Mouse (Mus musculus): ENCODE measurements around the gene Ptprn2. TPM values are rescaled to one million over a fixed set of nuclear protein-coding genes. Genes with fewer than 3 reads are reported as not detected.

Gene Ptprn2
- polyA plus RNA-seq, 1 experiment from 2014 or later: 6.9 TPM

- H3K4me2 ChIP-seq (replicated peaks; ENCODE audit: low read depth, low read length): no peak overlapping the region
- ATAC-seq (ENCODE audit: low FRiP score): no peak
- no peak overlapping the region for H3K4me3 ChIP-seq (ENCODE audit: low read depth, low read length)
- H3K4me1 ChIP-seq (replicated peaks; ENCODE audit: control insufficient read depth, insufficient read depth, low read length): no peaks in the 10 kb centered on the region
- H3K27me3 ChIP-seq (ENCODE audit: control insufficient read depth, insufficient read depth, low read length): no peaks in the 10 kb centered on the region
- WGBS: 89% methylated on average over 6 of the region's 6 CpGs
- no peak for DNase-seq (ENCODE audit: low spot score)
- no peaks in the 10 kb centered on the region for H3K9me3 ChIP-seq (ENCODE audit: control insufficient read depth, low read length)
- no peak overlapping the region for H3K9ac ChIP-seq (ENCODE audit: low read depth, low read length)
- H3K36me3 ChIP-seq (ENCODE audit: control insufficient read depth, insufficient read depth, low read length): no peaks in the 10 kb centered on the region
- H3K27ac ChIP-seq (ENCODE audit: low read depth, low read length): no peak overlapping the region
These were observed 225.6 kb downstream of the Ptprn2 start for GRCm38 (mm10) chr12:116711133-116711532.

GRCm38 (mm10) chr12:116713096-116713495, 227.6 kb downstream of the Ptprn2 start:
- Histone ChIP-seq H3K9me3 (ENCODE audit: control insufficient read depth, low read length) (no peaks in the 10 kb centered on the region), H3K4me1 (replicated peaks; ENCODE audit: control insufficient read depth, insufficient read depth, low read length) (no peaks in the 10 kb centered on the region), H3K27me3 (ENCODE audit: control insufficient read depth, insufficient read depth, low read length) (no peaks in the 10 kb centered on the region), H3K4me2 (replicated peaks; ENCODE audit: low read depth, low read length) (no peak overlapping the region), H3K36me3 (ENCODE audit: control insufficient read depth, insufficient read depth, low read length) (no peaks in the 10 kb centered on the region), H3K9ac (ENCODE audit: low read depth, low read length) (no peak overlapping the region), H3K27ac (ENCODE audit: low read depth, low read length) (no peak overlapping the region), H3K4me3 (ENCODE audit: low read depth, low read length) (no peak overlapping the region)
- ATAC-seq (ENCODE audit: low FRiP score) (no peak), DNase-seq (ENCODE audit: low spot score) (no peak)

- H3K4me3 ChIP-seq (ENCODE audit: low read depth, low read length): no peak overlapping the region
- ATAC-seq (ENCODE audit: low FRiP score) (no peak), DNase-seq (ENCODE audit: low spot score) (no peak)
- H3K9me3 ChIP-seq (ENCODE audit: control insufficient read depth, low read length): no peaks in the 10 kb centered on the region
- WGBS: 90% methylated on average over 2 of the region's 2 CpGs
- no peaks in the 10 kb centered on the region for H3K4me1 ChIP-seq (replicated peaks; ENCODE audit: control insufficient read depth, insufficient read depth, low read length)
- no peak overlapping the region for H3K9ac ChIP-seq (ENCODE audit: low read depth, low read length)
- no peaks in the 10 kb centered on the region for H3K27me3 ChIP-seq (ENCODE audit: control insufficient read depth, insufficient read depth, low read length)
- no peak overlapping the region for H3K27ac ChIP-seq (ENCODE audit: low read depth, low read length)
- H3K4me2 ChIP-seq (replicated peaks; ENCODE audit: low read depth, low read length): no peak overlapping the region
- H3K36me3 ChIP-seq (ENCODE audit: control insufficient read depth, insufficient read depth, low read length): no peaks in the 10 kb centered on the region
These were observed 235.5 kb downstream of the Ptprn2 start for GRCm38 (mm10) chr12:116721062-116721461.

GRCm38 (mm10) chr12:116740141-116740540, 254.6 kb downstream of the Ptprn2 start:
- Histone ChIP-seq H3K9ac (ENCODE audit: low read depth, low read length) (no peak overlapping the region), H3K4me3 (ENCODE audit: low read depth, low read length) (no peak overlapping the region), H3K36me3 (ENCODE audit: control insufficient read depth, insufficient read depth, low read length) (no peaks in the 10 kb centered on the region), H3K4me1 (replicated peaks; ENCODE audit: control insufficient read depth, insufficient read depth, low read length) (no peaks in the 10 kb centered on the region), H3K9me3 (ENCODE audit: control insufficient read depth, low read length) (no peaks in the 10 kb centered on the region), H3K27ac (ENCODE audit: low read depth, low read length) (no peak overlapping the region), H3K4me2 (replicated peaks; ENCODE audit: low read depth, low read length) (no peak overlapping the region), H3K27me3 (ENCODE audit: control insufficient read depth, insufficient read depth, low read length) (no peaks in the 10 kb centered on the region)
- 84% methylated on average over 5 of the region's 5 CpGs for WGBS
- no peak for ATAC-seq (ENCODE audit: low FRiP score)
- DNase-seq (ENCODE audit: low spot score): no peak

GRCm38 (mm10) chr12:116741300-116741699, 255.8 kb downstream of the Ptprn2 start:
- Histone ChIP-seq H3K4me2 (replicated peaks; ENCODE audit: low read depth, low read length) (no peak overlapping the region), H3K4me1 (replicated peaks; ENCODE audit: control insufficient read depth, insufficient read depth, low read length) (no peaks in the 10 kb centered on the region), H3K9me3 (ENCODE audit: control insufficient read depth, low read length) (no peaks in the 10 kb centered on the region), H3K9ac (ENCODE audit: low read depth, low read length) (no peak overlapping the region), H3K27me3 (ENCODE audit: control insufficient read depth, insufficient read depth, low read length) (no peaks in the 10 kb centered on the region), H3K4me3 (ENCODE audit: low read depth, low read length) (no peak overlapping the region), H3K36me3 (ENCODE audit: control insufficient read depth, insufficient read depth, low read length) (no peaks in the 10 kb centered on the region), H3K27ac (ENCODE audit: low read depth, low read length) (no peak overlapping the region)
- ATAC-seq (ENCODE audit: low FRiP score) (no peak), DNase-seq (ENCODE audit: low spot score) (no peak)

- Histone ChIP-seq H3K4me1 (replicated peaks; ENCODE audit: control insufficient read depth, insufficient read depth, low read length) (no peaks in the 10 kb centered on the region), H3K4me2 (replicated peaks; ENCODE audit: low read depth, low read length) (no peak overlapping the region), H3K36me3 (ENCODE audit: control insufficient read depth, insufficient read depth, low read length) (no peaks in the 10 kb centered on the region), H3K27ac (ENCODE audit: low read depth, low read length) (no peak overlapping the region), H3K27me3 (ENCODE audit: control insufficient read depth, insufficient read depth, low read length) (no peaks in the 10 kb centered on the region), H3K4me3 (ENCODE audit: low read depth, low read length) (no peak overlapping the region), H3K9ac (ENCODE audit: low read depth, low read length) (no peak overlapping the region), H3K9me3 (ENCODE audit: control insufficient read depth, low read length) (no peaks in the 10 kb centered on the region)
- no peak for DNase-seq (ENCODE audit: low spot score)
- WGBS: 86% methylated on average over 2 of the region's 2 CpGs
- ATAC-seq (ENCODE audit: low FRiP score): no peak
These were observed 260.9 kb downstream of the Ptprn2 start for GRCm38 (mm10) chr12:116746401-116746800.

- DNase-seq (ENCODE audit: low spot score) (no peak), ATAC-seq (ENCODE audit: low FRiP score) (no peak)
- H3K27ac ChIP-seq (ENCODE audit: low read depth, low read length): no peak overlapping the region
- H3K4me3 ChIP-seq (ENCODE audit: low read depth, low read length): no peak overlapping the region
- WGBS: 84% methylated on average over 1 of the region's 1 CpGs
- no peaks in the 10 kb centered on the region for H3K4me1 ChIP-seq (replicated peaks; ENCODE audit: control insufficient read depth, insufficient read depth, low read length)
- H3K36me3 ChIP-seq (ENCODE audit: control insufficient read depth, insufficient read depth, low read length): no peaks in the 10 kb centered on the region
- H3K9me3 ChIP-seq (ENCODE audit: control insufficient read depth, low read length): no peaks in the 10 kb centered on the region
- H3K9ac ChIP-seq (ENCODE audit: low read depth, low read length): no peak overlapping the region
- no peak overlapping the region for H3K4me2 ChIP-seq (replicated peaks; ENCODE audit: low read depth, low read length)
- no peaks in the 10 kb centered on the region for H3K27me3 ChIP-seq (ENCODE audit: control insufficient read depth, insufficient read depth, low read length)
These were observed 267.3 kb downstream of the Ptprn2 start for GRCm38 (mm10) chr12:116752784-116753183.

- Histone ChIP-seq H3K27ac (ENCODE audit: low read depth, low read length) (no peak overlapping the region), H3K36me3 (ENCODE audit: control insufficient read depth, insufficient read depth, low read length) (no peaks in the 10 kb centered on the region), H3K4me2 (replicated peaks; ENCODE audit: low read depth, low read length) (no peak overlapping the region), H3K27me3 (ENCODE audit: control insufficient read depth, insufficient read depth, low read length) (no peaks in the 10 kb centered on the region), H3K4me3 (ENCODE audit: low read depth, low read length) (no peak overlapping the region), H3K9ac (ENCODE audit: low read depth, low read length) (no peak overlapping the region), H3K4me1 (replicated peaks; ENCODE audit: control insufficient read depth, insufficient read depth, low read length) (no peaks in the 10 kb centered on the region), H3K9me3 (ENCODE audit: control insufficient read depth, low read length) (no peaks in the 10 kb centered on the region)
- no peak for ATAC-seq (ENCODE audit: low FRiP score)
- DNase-seq (ENCODE audit: low spot score): no peak
These were observed 278.4 kb downstream of the Ptprn2 start for GRCm38 (mm10) chr12:116763961-116764360.

- Histone ChIP-seq H3K9ac (ENCODE audit: low read depth, low read length) (no peak overlapping the region), H3K9me3 (ENCODE audit: control insufficient read depth, low read length) (no peaks in the 10 kb centered on the region), H3K27me3 (ENCODE audit: control insufficient read depth, insufficient read depth, low read length) (no peaks in the 10 kb centered on the region), H3K4me1 (replicated peaks; ENCODE audit: control insufficient read depth, insufficient read depth, low read length) (peaks cover 2% of the 10 kb centered on the region), H3K4me2 (replicated peaks; ENCODE audit: low read depth, low read length) (no peak overlapping the region), H3K36me3 (ENCODE audit: control insufficient read depth, insufficient read depth, low read length) (no peaks in the 10 kb centered on the region), H3K4me3 (ENCODE audit: low read depth, low read length) (no peak overlapping the region), H3K27ac (ENCODE audit: low read depth, low read length) (no peak overlapping the region)
- no peak for DNase-seq (ENCODE audit: low spot score)
- 71% methylated on average over 6 of the region's 6 CpGs for WGBS
- ATAC-seq (ENCODE audit: low FRiP score): no peak
These were observed 285.4 kb downstream of the Ptprn2 start for GRCm38 (mm10) chr12:116770911-116771310.

Data from hindbrain, embryonic 11.5 days (tissue).